Mouse (Mus musculus) intestine, embryonic 14.5 days (tissue): ENCODE results near the gene Ech1. TPM values are rescaled to one million over a fixed set of nuclear protein-coding genes. Genes with fewer than 3 reads are reported as not detected.

Source experiments
- ATAC-seq: fragments of 200-750 bp; cut with Nextera tagmentation; replicated peaks from 2 replicates; pipeline ENCODE4 v1.8.0; 2017; ENCODE audit warnings: low read depth, moderate number of reproducible peaks, moderate TSS enrichment, moderate library complexity; ENCODE audit not compliant: low FRiP score, low TSS enrichment
- DNase-seq: peaks from one replicate; pipeline ENCODE4 v3.0.0-alpha.2; 2018; ENCODE audit warnings: low spot score
- H3K27ac ChIP-seq: fragments of 300-500 bp; sonication (generic); 2 replicates; pipeline ENCODE4 v1.5.1; 2014; ENCODE audit warnings: low read depth, mild to moderate bottlenecking, control low read depth
- H3K27me3 ChIP-seq: fragments of 300-500 bp; sonication (generic); replicated peaks from 2 replicates; pipeline ENCODE4 v1.6.1; 2014; ENCODE audit warnings: low read length, control low read depth; ENCODE audit not compliant: control insufficient read depth, insufficient read depth
- H3K36me3 ChIP-seq: fragments of 300-500 bp; sonication (generic); 2 replicates; pipeline ENCODE4 v1.6.1; 2014; ENCODE audit warnings: low read length, control low read depth; ENCODE audit not compliant: control insufficient read depth, insufficient read depth
- H3K4me1 ChIP-seq: fragments of 300-500 bp; sonication (generic); replicated peaks from 2 replicates; pipeline ENCODE4 v1.6.1; 2014; ENCODE audit warnings: low read length, control low read depth, mixed read lengths; ENCODE audit not compliant: control insufficient read depth, insufficient read depth
- H3K4me2 ChIP-seq: fragments of 300-500 bp; sonication (generic); 2 replicates; pipeline ENCODE4 v1.6.1; 2014; ENCODE audit warnings: low read length
- H3K4me3 ChIP-seq: fragments of 300-500 bp; sonication (generic); 2 replicates; pipeline ENCODE4 v1.5.1; 2014; ENCODE audit warnings: low read depth, low read length, control low read depth, mixed read lengths
- H3K9ac ChIP-seq: fragments of 300-500 bp; sonication (generic); 2 replicates; pipeline ENCODE4 v1.6.1; 2014; ENCODE audit warnings: mild to moderate bottlenecking, low read length
- H3K9me3 ChIP-seq: fragments of 300-500 bp; sonication (generic); 2 replicates; pipeline ENCODE4 v1.6.1; 2016; ENCODE audit warnings: low read length, control low read depth; ENCODE audit not compliant: control insufficient read depth
- WGBS: fragments of 180-500 bp; shearing (Covaris S2); extraction: QIAGEN DNeasy Blood & Tissue Kit; methylation state at CpG from one replicate; pipeline ENCODE4 v1.1.7; 2014; 5-methylcytosine and 5-hydroxymethylcytosine counted together
- polyA plus RNA-seq: library from polyadenylated mRNA; unstranded; fragments of >200 nt; fragmentation: Nextera tagmentation; extraction: Ambion mirVana; gene quantifications from 2 replicates; pipeline ENCODE4 v1.2.1, GENCODE M21; 2014

The Ech1 gene
- 188 and 194 TPM in 2 replicates for polyA plus RNA-seq

GRCm38 (mm10) chr7:28824941-28825685, at the start of gene Ech1:
Gene Ech1 (plus strand): TSS chr7:28825217.
- Histone ChIP-seq H3K4me1 (peaks cover 14% of the 10 kb centered on the region; the same call in 1 of the 2 replicates), H3K27me3 (no peaks in the 10 kb centered on the region), H3K4me2 (peak within 1 kb of the TSS; percentile 71), H3K9ac (peak within 1 kb of the TSS; percentile 74), H3K4me3 (peak within 1 kb of the TSS; percentile 57), H3K9me3 (no peaks in the 10 kb centered on the region), H3K36me3 (peaks cover 31% of the 10 kb centered on the region), H3K27ac (peak within 1 kb of the TSS; percentile 83)
- DNase-seq = peak; percentile 92
- 2% methylated on average over 33 of the region's 33 CpGs for WGBS
- peak; percentile 72 for ATAC-seq

GRCm38 (mm10) chr7:28778825-28779224, 46.2 kb upstream of the Ech1 start:
- H3K27me3 ChIP-seq = no peaks in the 10 kb centered on the region
- H3K36me3 ChIP-seq = peaks cover 15% of the 10 kb centered on the region
- no peaks in the 10 kb centered on the region for H3K9me3 ChIP-seq
- H3K4me3 ChIP-seq = no peak overlapping the region
- DNase-seq (no peak), ATAC-seq (no peak)
- no peak overlapping the region for H3K9ac ChIP-seq
- 83% methylated on average over 9 of the region's 9 CpGs for WGBS
- H3K4me1 ChIP-seq = peaks cover 7% of the 10 kb centered on the region
- no peak overlapping the region for H3K4me2 ChIP-seq
- no peak overlapping the region for H3K27ac ChIP-seq

GRCm38 (mm10) chr7:28780067-28780658, 44.9 kb upstream of the Ech1 start:
- H3K4me3 ChIP-seq = no peak overlapping the region
- peak; percentile 78 for ATAC-seq
- WGBS = 46% methylated on average over 6 of the region's 6 CpGs
- H3K4me1 ChIP-seq = peaks cover 7% of the 10 kb centered on the region
- H3K36me3 ChIP-seq = peaks cover 17% of the 10 kb centered on the region
- no peaks in the 10 kb centered on the region for H3K9me3 ChIP-seq
- H3K27me3 ChIP-seq = no peaks in the 10 kb centered on the region
- H3K27ac ChIP-seq = no peak overlapping the region; the same call in 1 of the 2 replicates
- no peak overlapping the region for H3K9ac ChIP-seq
- DNase-seq = peak; percentile 98
- H3K4me2 ChIP-seq = no peak overlapping the region

DNA sequence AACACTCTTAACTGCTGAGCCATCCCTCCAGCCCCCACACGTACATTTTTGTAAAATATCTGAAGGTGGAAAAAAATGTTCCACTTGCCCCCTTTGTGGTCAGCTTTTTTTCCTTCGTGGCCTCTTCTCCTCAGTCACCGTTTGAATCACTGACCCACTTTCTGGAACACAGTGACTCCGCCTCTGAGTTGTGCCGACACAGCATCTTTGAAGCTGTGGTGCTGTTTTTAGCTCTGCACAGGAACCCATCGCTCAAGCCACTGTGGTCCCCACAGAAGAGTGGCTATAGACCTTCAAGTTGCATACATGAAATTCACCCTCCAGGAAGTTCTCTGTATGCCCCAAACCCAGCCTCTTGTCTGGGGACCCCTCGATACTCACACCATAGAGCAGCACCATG, 44.2 kb upstream of the Ech1 start:
- H3K36me3 ChIP-seq = peaks cover 17% of the 10 kb centered on the region
- H3K4me2 ChIP-seq = no peak overlapping the region
- H3K9me3 ChIP-seq = no peaks in the 10 kb centered on the region
- no peak overlapping the region for H3K27ac ChIP-seq
- DNase-seq = no peak
- peaks cover 7% of the 10 kb centered on the region for H3K4me1 ChIP-seq
- no peak overlapping the region for H3K4me3 ChIP-seq
- H3K9ac ChIP-seq = no peak overlapping the region
- WGBS = 78% methylated on average over 7 of the region's 7 CpGs
- no peaks in the 10 kb centered on the region for H3K27me3 ChIP-seq
- no peak for ATAC-seq

- DNase-seq (no peak), ATAC-seq (no peak)
- H3K9ac ChIP-seq = no peak overlapping the region
- no peak overlapping the region for H3K27ac ChIP-seq
- H3K27me3 ChIP-seq = no peaks in the 10 kb centered on the region
- no peak overlapping the region for H3K4me3 ChIP-seq
- H3K9me3 ChIP-seq = no peaks in the 10 kb centered on the region
- H3K36me3 ChIP-seq = peaks cover 17% of the 10 kb centered on the region
- 90% methylated on average over 8 of the region's 8 CpGs for WGBS
- H3K4me2 ChIP-seq = no peak overlapping the region
- H3K4me1 ChIP-seq = peaks cover 7% of the 10 kb centered on the region
These were observed 43.8 kb upstream of the Ech1 start for GRCm38 (mm10) chr7:28781261-28781663.

- DNase-seq = no peak
- Histone ChIP-seq H3K9ac (no peak overlapping the region), H3K4me2 (no peak overlapping the region), H3K27me3 (no peaks in the 10 kb centered on the region), H3K27ac (no peak overlapping the region), H3K9me3 (no peaks in the 10 kb centered on the region), H3K4me1 (peaks cover 19% of the 10 kb centered on the region), H3K4me3 (no peak overlapping the region), H3K36me3 (peaks cover 17% of the 10 kb centered on the region; the same call in 1 of the 2 replicates)
- no peak for ATAC-seq
- 70% methylated on average over 5 of the region's 5 CpGs for WGBS
These were observed 39.9 kb upstream of the Ech1 start for GRCm38 (mm10) chr7:28785161-28785560.

DNA sequence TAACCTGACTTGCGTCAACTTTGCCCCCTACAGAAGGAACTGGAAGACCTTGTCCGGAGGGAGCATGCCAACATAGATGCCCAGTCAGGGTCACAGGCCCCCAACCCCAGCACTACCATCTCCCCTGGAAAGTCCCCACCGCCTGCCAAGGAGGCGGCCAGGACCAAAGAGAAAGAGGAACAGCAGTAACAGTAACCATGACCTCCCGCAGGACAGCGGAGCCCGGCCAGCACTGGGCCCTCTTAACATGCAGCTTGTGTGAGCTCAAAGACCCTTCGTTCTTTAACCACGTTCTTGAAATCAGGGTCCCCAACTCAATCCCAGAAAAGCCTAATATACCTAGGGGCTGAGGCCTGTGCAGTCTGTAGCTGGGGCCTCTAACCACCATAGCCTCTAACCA, 37.1 kb upstream of the Ech1 start:
- peaks cover 18% of the 10 kb centered on the region for H3K4me1 ChIP-seq
- no peak overlapping the region for H3K27ac ChIP-seq
- ATAC-seq = no peak
- no peaks in the 10 kb centered on the region for H3K27me3 ChIP-seq
- H3K9me3 ChIP-seq = no peaks in the 10 kb centered on the region
- no peak overlapping the region for H3K9ac ChIP-seq
- 95% methylated on average over 9 of the region's 9 CpGs for WGBS
- DNase-seq = no peak
- H3K4me3 ChIP-seq = no peak overlapping the region
- H3K4me2 ChIP-seq = no peak overlapping the region
- H3K36me3 ChIP-seq = peaks cover 16% of the 10 kb centered on the region; the same call in 1 of the 2 replicates

- DNase-seq (no peak), ATAC-seq (no peak)
- Histone ChIP-seq H3K4me3 (no peak within 1 kb of the TSS), H3K4me2 (no peak within 1 kb of the TSS), H3K27me3 (no peaks in the 10 kb centered on the region), H3K36me3 (peaks cover 11% of the 10 kb centered on the region; the same call in 1 of the 2 replicates), H3K27ac (peak within 1 kb of the TSS; percentile 38; the same call in 1 of the 2 replicates), H3K9me3 (no peaks in the 10 kb centered on the region), H3K4me1 (peaks cover 18% of the 10 kb centered on the region), H3K9ac (no peak within 1 kb of the TSS)
- WGBS = 52% methylated on average over 5 of the region's 5 CpGs
These were observed 36.5 kb upstream of the Ech1 start, which contains the start of gene Rinl for GRCm38 (mm10) chr7:28788307-28789195. Gene Rinl (plus strand): TSS chr7:28788969.
